Mouse (Mus musculus) kidney, adult 18-20 months (tissue): ENCODE results near the gene 4931414P19Rik.
A peak's percentile ranks its signal among the peaks of the same experiment; 100 is the strongest.

ENCODE experiments used
- DNase-seq: peaks from one replicate; pipeline ENCODE4 v3.0.0; 2021

The 4931414P19Rik gene

GRCm38 (mm10) chr14:54605752-54606321 lies at the start of gene 4931414P19Rik:
Gene 4931414P19Rik, minus strand, starts transcription at chr14:54605993.
- DNase-seq = peak; percentile 83

- peak; percentile 86 for DNase-seq
Measured at GRCm38 (mm10) chr14:54653496-54653895, 47.7 kb upstream of the 4931414P19Rik start.

GRCm38 (mm10) chr14:54652787-54653186 lies 47.0 kb upstream of the 4931414P19Rik start:
- no peak for DNase-seq

DNA sequence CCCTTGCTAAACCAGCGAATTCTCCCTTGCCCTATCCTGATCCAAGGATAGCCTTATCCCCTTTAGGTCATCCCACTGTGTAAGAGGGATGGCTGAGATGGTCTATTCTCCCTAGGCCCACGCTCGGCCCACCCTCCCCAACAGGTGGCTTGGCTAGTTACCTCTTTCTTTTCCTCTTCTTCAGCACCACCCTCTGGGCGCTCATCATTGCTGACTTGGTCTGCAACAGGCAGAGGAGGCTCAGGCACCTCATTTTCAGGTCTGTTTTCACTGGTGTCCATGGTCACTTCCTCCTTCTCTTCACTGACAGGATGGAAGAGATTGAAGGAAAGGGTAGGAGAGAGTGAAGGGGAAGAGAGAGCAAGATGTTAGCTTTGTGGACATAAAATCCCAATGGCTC lies 45.8 kb upstream of the 4931414P19Rik start:
- no peak for DNase-seq

GRCm38 (mm10) chr14:54650621-54651454 lies 45.0 kb upstream of the 4931414P19Rik start:
- peak; percentile 81 for DNase-seq

DNA sequence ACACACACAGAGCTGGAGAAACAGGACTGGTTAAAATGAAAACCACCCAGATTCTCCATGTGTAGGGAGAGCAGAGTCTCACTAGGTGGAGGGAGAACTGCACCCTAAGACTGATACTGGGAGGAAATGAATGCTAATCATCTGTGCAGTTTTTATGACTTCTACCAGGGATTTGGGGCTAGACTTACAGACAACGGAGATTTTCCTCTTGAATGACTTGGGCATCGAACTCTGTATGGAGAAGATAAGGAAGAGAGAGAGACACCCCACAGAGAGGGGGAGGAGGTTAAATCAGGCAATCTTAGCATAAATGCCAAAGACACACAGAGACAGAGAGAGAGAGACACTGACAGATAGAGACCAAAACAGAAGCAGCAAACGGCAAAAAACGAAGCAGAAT lies 42.1 kb upstream of the 4931414P19Rik start:
- no peak for DNase-seq

GRCm38 (mm10) chr14:54646898-54647636 lies 41.3 kb upstream of the 4931414P19Rik start:
- no peak for DNase-seq

- DNase-seq = no peak
Measured at GRCm38 (mm10) chr14:54646455-54646854, 40.7 kb upstream of the 4931414P19Rik start.

GRCm38 (mm10) chr14:54644294-54644693 lies 38.5 kb upstream of the 4931414P19Rik start:
- no peak for DNase-seq

- no peak for DNase-seq
Measured at GRCm38 (mm10) chr14:54643011-54643410, 37.2 kb upstream of the 4931414P19Rik start.

DNA sequence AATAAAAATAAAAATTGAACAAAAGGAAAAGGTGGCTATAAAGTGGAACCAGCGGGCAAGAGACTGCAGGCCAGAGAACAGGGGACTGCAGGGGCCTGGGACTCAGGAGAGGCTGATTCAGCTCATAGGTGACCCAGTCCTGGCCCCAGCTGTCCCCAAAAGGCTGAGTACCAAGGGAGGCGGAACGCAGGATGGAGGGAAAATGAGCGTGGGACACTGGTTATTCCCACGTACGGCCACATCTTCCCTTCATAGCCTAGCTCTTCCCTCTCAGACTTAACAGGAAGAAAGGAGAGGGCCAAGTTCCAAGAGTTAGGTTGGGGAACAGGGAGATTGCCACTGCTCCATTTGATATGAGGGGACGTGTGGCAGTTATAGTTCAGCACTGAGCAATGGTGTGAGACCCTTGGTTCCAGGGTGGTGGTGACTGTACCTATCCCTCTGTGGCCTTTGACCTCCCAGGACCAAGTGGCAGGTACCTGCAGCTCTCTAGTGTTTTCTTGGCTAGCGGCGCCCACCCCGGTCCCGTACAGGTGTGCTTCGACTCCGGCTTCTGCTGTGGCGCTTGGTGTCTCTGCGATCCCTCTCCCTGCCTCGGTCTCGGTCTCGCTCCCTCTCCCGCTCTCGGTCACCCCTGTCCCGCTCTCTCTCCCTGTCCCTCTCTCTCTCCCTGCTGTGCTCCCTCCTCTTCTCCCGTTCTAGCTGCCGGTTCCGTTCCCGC lies 36.6 kb upstream of the 4931414P19Rik start:
- no peak for DNase-seq

GRCm38 (mm10) chr14:54641305-54641969 lies 35.6 kb upstream of the 4931414P19Rik start, which contains the start of gene Cdh24:
Gene Cdh24, minus strand, starts transcription at chr14:54641364.
- peak; percentile 91 for DNase-seq

- DNase-seq = no peak
Measured at GRCm38 (mm10) chr14:54640946-54641304, 35.1 kb upstream of the 4931414P19Rik start, which contains the start of gene Gm17606. Gene Gm17606, plus strand, starts transcription at chr14:54640952.

GRCm38 (mm10) chr14:54640121-54640520 lies 34.3 kb upstream of the 4931414P19Rik start:
- DNase-seq = no peak

GRCm38 (mm10) chr14:54638210-54638609 lies 32.4 kb upstream of the 4931414P19Rik start:
- no peak for DNase-seq

- peak; percentile 54 for DNase-seq
Measured at GRCm38 (mm10) chr14:54636954-54637353, 31.2 kb upstream of the 4931414P19Rik start.

DNA sequence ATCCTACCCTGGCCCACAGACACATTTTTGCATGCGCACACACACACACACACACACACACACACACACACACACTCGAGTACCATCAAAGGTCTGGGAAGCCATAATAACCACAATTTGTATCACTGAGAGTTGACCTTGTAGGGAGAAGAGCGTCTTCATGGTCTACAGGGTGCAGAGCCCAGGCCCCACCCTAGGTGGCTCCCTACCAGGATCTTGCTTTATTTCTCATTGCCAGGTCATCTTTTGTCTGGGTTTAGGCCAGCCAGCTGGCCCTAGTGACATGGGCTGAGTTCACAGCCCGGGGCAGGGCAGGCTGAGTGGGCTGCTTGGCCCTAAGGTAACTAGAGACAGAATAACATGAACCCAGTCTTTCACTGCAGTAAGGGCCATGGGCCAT lies 28.4 kb upstream of the 4931414P19Rik start:
- DNase-seq = no peak

- DNase-seq = no peak
Measured at GRCm38 (mm10) chr14:54632252-54632651, 26.5 kb upstream of the 4931414P19Rik start.

- DNase-seq = no peak
Measured at GRCm38 (mm10) chr14:54631240-54631599, 25.4 kb upstream of the 4931414P19Rik start.

- DNase-seq = no peak
Measured at GRCm38 (mm10) chr14:54630583-54631239, 24.9 kb upstream of the 4931414P19Rik start.

GRCm38 (mm10) chr14:54629797-54630196 lies 24.0 kb upstream of the 4931414P19Rik start:
- DNase-seq = no peak

DNA sequence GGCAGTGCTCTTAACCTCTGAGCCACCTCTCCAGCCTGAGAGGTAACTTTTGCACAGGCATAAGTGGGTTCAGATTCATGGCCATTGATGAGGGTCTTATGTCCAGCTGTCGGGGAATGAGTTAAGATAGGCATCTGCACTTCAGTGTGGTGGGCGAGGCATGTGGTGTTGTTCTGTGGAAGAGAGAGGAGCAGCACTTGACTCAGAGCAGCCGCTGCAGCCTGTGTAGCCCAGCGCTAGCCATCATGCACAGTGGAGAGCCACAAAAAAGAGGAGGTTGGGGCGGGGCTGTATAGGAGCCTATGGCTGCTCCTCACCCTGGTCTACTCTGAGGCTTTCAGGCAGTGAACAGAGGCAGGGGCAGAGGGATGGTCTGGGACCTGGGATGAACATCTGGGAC lies 22.3 kb upstream of the 4931414P19Rik start:
- no peak for DNase-seq
